Mouse (Mus musculus) lung, embryonic 15.5 days (tissue): Measurements from ENCODE around the gene Muc4. TPM values are rescaled to one million over a fixed set of nuclear protein-coding genes. Genes with fewer than 3 reads are reported as not detected.

Experiments
- ATAC-seq: fragments of 200-750 bp; cut with Nextera tagmentation; 2 replicates; pipeline ENCODE4 v1.8.0; 2017; ENCODE audit warnings: moderate number of reproducible peaks, borderline replicate concordance; ENCODE audit not compliant: low FRiP score, low TSS enrichment; ENCODE audit errors: extremely low read depth
- H3K27ac ChIP-seq: fragments of 300-500 bp; sonication (generic); 2 replicates; pipeline ENCODE4 v1.5.1; 2015; ENCODE audit warnings: moderate library complexity, mild to moderate bottlenecking, inconsistent platforms
- H3K27me3 ChIP-seq: fragments of 300-500 bp; sonication (generic); 2 replicates; pipeline ENCODE4 v1.6.1; 2015; ENCODE audit warnings: inconsistent platforms
- H3K36me3 ChIP-seq: fragments of 300-500 bp; sonication (generic); 2 replicates; pipeline ENCODE4 v1.6.1; 2015; ENCODE audit warnings: inconsistent platforms
- H3K4me1 ChIP-seq: fragments of 300-500 bp; sonication (generic); 2 replicates; pipeline ENCODE4 v1.6.1; 2015; ENCODE audit warnings: inconsistent platforms
- H3K4me2 ChIP-seq: fragments of 300-500 bp; sonication (generic); 2 replicates; pipeline ENCODE4 v1.6.1; 2015; ENCODE audit warnings: inconsistent platforms, mild to moderate bottlenecking, moderate library complexity
- H3K4me3 ChIP-seq: fragments of 300-500 bp; sonication (generic); 2 replicates; pipeline ENCODE4 v1.5.1; 2015; ENCODE audit warnings: mild to moderate bottlenecking, inconsistent platforms
- H3K9ac ChIP-seq: fragments of 300-500 bp; sonication (generic); 2 replicates; pipeline ENCODE4 v1.6.1; 2015; ENCODE audit warnings: inconsistent platforms
- H3K9me3 ChIP-seq: fragments of 300-500 bp; sonication (generic); 2 replicates; pipeline ENCODE4 v1.6.1; 2016; ENCODE audit warnings: inconsistent platforms
- WGBS: fragments of 180-500 bp; shearing (Covaris S2); methylation state at CpG from one replicate; pipeline ENCODE4 v1.1.7; 2015; 5-methylcytosine and 5-hydroxymethylcytosine counted together
- polyA plus RNA-seq: library from polyadenylated mRNA; unstranded; fragments of >200 nt; fragmentation: Nextera tagmentation; extraction: Ambion mirVana; gene quantifications from 2 replicates; pipeline ENCODE4 v1.2.1, GENCODE M21; 2015

The Muc4 gene
- polyA plus RNA-seq, 1 experiment from 2014 or later = 1.7 TPM

DNA sequence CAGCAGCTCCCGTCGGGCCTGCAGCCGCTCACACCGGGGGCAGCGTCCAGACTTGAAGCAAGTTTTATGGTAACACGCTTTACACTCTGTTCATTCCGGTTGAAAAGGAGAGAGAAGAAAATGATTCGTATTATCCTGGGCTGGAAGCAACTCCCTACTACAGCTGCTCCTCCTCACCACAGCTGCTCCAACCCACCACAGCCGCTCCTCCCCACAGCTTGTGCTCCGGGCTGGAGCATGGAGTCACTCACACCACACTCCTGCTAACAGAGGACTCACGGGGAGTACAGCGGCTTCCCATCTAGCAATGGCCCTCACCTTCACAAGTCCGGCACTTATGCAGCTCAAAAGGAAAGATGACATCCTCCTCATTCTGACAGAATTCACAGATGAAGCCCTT is 88.4 kb downstream of the Muc4 start:
- 84% methylated on average over 13 of the region's 13 CpGs for WGBS
- no peak overlapping the region for H3K27ac ChIP-seq
- ATAC-seq = no peak

DNA sequence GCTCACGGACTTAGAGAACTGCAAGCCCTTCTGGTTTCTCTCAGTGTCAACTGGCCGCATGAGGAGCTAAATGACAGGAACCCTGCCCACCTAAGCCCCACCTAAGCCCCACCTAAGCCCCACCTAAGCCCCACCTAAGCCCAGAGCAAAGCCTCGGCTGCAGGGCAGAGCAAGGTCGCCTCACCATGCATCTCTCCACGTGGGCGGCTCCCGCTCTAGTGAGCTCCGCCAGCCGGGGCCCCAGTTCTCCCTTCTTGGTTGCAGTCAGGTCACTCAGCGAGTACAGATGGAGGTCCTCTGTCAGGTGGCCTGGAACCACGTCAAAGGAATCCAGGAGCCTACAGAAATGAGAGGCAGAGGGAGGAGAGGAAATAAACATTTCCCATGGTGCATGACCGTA is 89.7 kb downstream of the Muc4 start:
- no peak overlapping the region for H3K4me2 ChIP-seq
- no peak for ATAC-seq
- no peak overlapping the region for H3K4me3 ChIP-seq
- H3K36me3 ChIP-seq = peaks cover 55% of the 10 kb centered on the region
- 66% methylated on average over 12 of the region's 12 CpGs for WGBS
- H3K9me3 ChIP-seq = no peaks in the 10 kb centered on the region
- no peak overlapping the region for H3K27ac ChIP-seq
- peaks cover 18% of the 10 kb centered on the region for H3K4me1 ChIP-seq
- no peak overlapping the region for H3K9ac ChIP-seq
- H3K27me3 ChIP-seq = no peaks in the 10 kb centered on the region

More for the DNA sequence above, 88.4 kb downstream of the Muc4 start:
- Histone ChIP-seq H3K9ac (no peak overlapping the region), H3K27me3 (no peaks in the 10 kb centered on the region), H3K4me2 (no peak overlapping the region), H3K4me3 (no peak overlapping the region), H3K36me3 (peaks cover 52% of the 10 kb centered on the region), H3K9me3 (no peaks in the 10 kb centered on the region), H3K4me1 (peaks cover 18% of the 10 kb centered on the region)

DNA sequence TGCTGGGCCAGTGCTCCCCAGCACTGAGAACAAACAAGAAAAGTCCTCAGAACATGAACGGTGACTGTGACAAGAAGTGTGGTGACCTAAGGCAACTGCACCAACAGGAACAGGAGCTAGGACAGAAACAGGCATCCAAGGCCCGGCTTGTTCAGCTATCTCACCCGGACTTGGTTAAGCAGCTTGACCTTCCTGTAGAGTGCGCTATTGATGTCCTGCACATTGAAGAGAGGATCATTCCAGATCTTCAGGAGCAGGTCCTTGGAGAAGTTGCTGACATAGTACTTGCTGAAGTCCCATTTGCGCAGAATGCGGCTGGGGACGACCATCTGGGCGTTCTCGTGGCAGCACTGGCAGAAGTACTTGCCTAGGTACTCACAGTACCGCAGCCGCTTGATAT is 90.8 kb downstream of the Muc4 start:
- no peak overlapping the region for H3K4me2 ChIP-seq
- H3K27ac ChIP-seq = no peak overlapping the region
- 91% methylated on average over 11 of the region's 11 CpGs for WGBS
- peaks cover 55% of the 10 kb centered on the region for H3K36me3 ChIP-seq
- no peaks in the 10 kb centered on the region for H3K27me3 ChIP-seq
- H3K9me3 ChIP-seq = no peaks in the 10 kb centered on the region
- no peak overlapping the region for H3K4me3 ChIP-seq
- no peak overlapping the region for H3K9ac ChIP-seq
- peaks cover 18% of the 10 kb centered on the region for H3K4me1 ChIP-seq
- no peak for ATAC-seq

DNA sequence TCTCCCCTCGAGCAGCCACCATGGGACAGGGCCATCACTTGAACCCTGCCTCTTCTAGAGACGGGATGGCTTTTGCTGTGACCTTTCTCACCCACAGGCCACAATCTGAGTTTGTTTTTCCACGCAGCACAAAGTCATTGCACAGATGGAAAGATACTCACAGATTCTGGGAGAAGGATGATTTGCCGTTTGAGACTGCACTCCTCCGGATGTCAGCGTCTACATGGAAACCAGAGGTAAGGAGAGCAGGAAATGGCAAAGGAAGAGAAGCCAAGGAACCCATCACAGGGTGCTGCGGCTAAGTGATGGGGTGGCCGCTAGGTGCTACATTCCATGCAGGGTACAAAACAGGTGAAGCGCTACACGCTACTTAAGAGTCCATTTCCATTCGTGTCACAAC is 93.4 kb downstream of the Muc4 start:
- 78% methylated on average over 11 of the region's 11 CpGs for WGBS
- H3K4me2 ChIP-seq = no peak overlapping the region
- no peak overlapping the region for H3K9ac ChIP-seq
- no peak for ATAC-seq
- H3K4me1 ChIP-seq = no peaks in the 10 kb centered on the region
- H3K27ac ChIP-seq = no peak overlapping the region
- H3K9me3 ChIP-seq = no peaks in the 10 kb centered on the region
- no peaks in the 10 kb centered on the region for H3K27me3 ChIP-seq
- no peak overlapping the region for H3K4me3 ChIP-seq
- peaks cover 48% of the 10 kb centered on the region for H3K36me3 ChIP-seq

DNA sequence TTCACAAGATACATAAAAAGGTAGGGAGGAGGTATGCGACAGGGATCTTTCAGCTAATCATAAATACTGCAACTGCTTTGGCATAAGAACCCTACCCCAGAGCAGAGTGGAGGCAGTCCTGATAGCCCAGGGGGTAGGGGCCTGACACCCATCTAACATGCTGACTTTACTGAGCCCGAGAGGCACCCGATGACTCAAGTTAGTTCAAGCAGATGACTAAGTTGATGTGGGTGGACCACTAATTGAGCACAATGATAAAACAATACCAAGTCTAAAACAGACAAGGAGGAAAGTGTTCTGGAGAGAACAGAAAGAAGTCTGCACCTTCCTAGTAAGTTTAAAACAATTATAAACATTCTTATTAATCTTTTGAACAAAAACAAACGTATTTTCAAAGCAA is 95.8 kb downstream of the Muc4 start:
- no peaks in the 10 kb centered on the region for H3K9me3 ChIP-seq
- no peak overlapping the region for H3K9ac ChIP-seq
- no peak overlapping the region for H3K4me3 ChIP-seq
- ATAC-seq = no peak
- H3K27me3 ChIP-seq = no peaks in the 10 kb centered on the region
- H3K4me1 ChIP-seq = no peaks in the 10 kb centered on the region
- WGBS = 86% methylated on average over 4 of the region's 4 CpGs
- H3K36me3 ChIP-seq = peaks cover 38% of the 10 kb centered on the region
- H3K27ac ChIP-seq = no peak overlapping the region
- H3K4me2 ChIP-seq = no peak overlapping the region

Other genes with a start within 250 kb of the Muc4 start
- 0.08 and 0.39 TPM in 2 replicates for gene Slc51a, start 248.0 kb upstream of the Muc4 start, polyA plus RNA-seq
- not detected in 2 replicates for gene Zdhhc19, start 239.6 kb upstream of the Muc4 start, polyA plus RNA-seq
- 50.5 and 53.8 TPM in 2 replicates for gene Tfrc, start 127.0 kb upstream of the Muc4 start, polyA plus RNA-seq
- gene Tnk2, start 92.0 kb upstream of the Muc4 start, polyA plus RNA-seq = 17.2 and 17.6 TPM in 2 replicates
- gene Muc20, start 61.5 kb downstream of the Muc4 start, polyA plus RNA-seq = 0.04 and 0.09 TPM in 2 replicates
- gene Smbd1, start 74.6 kb downstream of the Muc4 start, polyA plus RNA-seq = not detected in 2 replicates
- gene Fyttd1, start 141.6 kb downstream of the Muc4 start, polyA plus RNA-seq = 92.4 and 101 TPM in 2 replicates
- 18.2 and 18.8 TPM in 2 replicates for gene Rubcn, start 141.9 kb downstream of the Muc4 start, polyA plus RNA-seq
- gene Lrch3, start 178.2 kb downstream of the Muc4 start, polyA plus RNA-seq = 20.4 and 21.6 TPM in 2 replicates